Mouse (Mus musculus) effector memory CD4-positive, alpha-beta T cell, adult 5 months (primary cell): ENCODE results near the gene Trpc6. TPM values are rescaled to one million over a fixed set of nuclear protein-coding genes. Genes with fewer than 3 reads are reported as not detected.

Source experiments
- polyA plus RNA-seq: library from polyadenylated mRNA; unstranded; fragments of 100-300 nt; shearing (Covaris generic); gene quantifications from one replicate; pipeline ENCODE4 v1.2.1, GENCODE M21; 2017

Trpc6 gene
- not detected for polyA plus RNA-seq

DNA sequence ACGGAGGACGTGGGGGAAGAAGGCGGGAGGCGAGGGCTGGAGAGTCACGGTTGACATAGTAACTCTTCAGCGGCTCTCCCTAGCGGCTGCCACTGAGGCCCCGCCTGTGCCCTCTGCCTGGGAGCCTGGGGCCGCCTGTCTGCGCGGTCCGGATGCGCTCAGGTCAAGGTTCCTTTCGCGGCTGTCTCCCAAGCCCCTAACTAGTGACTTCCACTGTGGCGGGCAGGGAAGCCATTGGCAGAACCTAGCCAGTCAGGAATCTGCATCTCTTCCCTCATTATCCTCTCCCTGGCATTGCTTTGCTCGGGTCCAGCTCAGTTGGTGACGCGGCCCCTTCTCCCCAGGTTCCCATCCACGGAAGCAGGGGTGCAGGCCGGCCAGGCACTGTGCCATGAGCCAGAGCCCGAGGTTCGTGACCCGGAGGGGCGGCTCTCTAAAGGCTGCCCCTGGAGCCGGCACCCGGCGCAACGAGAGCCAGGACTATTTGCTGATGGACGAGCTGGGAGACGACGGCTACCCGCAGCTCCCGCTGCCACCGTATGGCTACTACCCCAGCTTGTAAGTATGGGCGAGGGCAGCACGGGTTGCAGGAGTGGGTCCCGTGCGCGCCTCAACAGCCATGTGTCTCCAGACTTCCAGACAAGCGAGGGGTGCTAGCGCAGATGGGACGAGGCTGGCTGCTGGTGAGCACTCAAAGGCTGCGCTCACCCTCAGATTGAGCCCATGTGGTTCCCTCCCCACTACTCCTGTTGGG, at the start of gene Trpc6:
TSS of gene Trpc6 (plus strand) at position 102 of the 754 bp plus-strand sequence.

